Mouse (Mus musculus): ENCODE data around the gene Psmg4. TPM values are rescaled to one million over a fixed set of nuclear protein-coding genes. Genes with fewer than 3 reads are reported as not detected.

Psmg4 gene
- polyA plus RNA-seq, 1 experiment, result 176 TPM

DNA sequence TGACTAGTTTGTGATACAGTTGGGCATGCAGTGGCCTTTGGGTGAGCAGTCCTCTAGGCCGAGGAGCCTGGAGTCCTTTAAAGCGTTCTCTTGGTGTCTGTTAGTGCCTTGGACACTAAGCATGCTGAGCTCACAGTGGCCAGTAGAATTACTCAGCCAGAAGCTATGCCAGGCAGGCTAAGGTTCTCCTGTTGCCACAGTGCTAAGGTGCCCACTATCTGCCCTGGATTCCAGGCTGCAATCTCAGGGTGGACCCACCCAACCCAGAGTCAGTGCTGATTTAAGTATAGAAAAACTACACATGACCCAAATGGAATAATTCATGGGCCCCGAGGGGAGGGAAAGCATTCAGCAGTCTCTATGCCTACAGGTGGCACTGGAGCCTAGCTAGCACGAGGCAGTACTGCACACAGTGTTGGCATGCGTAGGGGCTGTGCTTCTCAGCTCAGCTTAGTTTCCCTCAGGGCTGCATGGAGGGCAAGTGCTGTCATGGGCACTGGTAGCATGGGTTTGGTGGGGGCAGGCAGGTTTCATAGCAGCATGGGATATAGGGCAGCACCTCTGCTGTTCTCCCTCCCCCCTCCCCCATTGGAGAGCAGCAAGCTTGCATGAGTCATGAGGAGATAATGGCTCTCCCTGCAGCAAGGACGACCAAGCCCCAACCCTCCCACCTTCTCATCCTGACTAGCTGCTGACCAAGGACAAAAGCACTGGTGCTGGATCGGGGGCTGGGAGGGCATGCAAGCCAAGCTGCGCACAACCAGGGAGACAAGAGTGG, 29.8 kb downstream of the Psmg4 start:
- Histone ChIP-seq H3K4me2 (ENCODE audit: low read depth) (no peak overlapping the region), H3K79me2 (ENCODE audit: control insufficient read depth, insufficient read depth) (no peaks in the 10 kb centered on the region), H3ac (ENCODE audit: control insufficient read depth, insufficient read length) (no peak overlapping the region), H3K4me3 (no peak overlapping the region), H3K27me3 (ENCODE audit: control insufficient read depth, insufficient read depth, insufficient read length) (no peaks in the 10 kb centered on the region), H3K36me3 (ENCODE audit: control insufficient read depth, insufficient read depth) (no peaks in the 10 kb centered on the region)
- TF ChIP-seq MYOG (IDR thresholded peaks at IDR 0.05; ENCODE audit: control insufficient read depth in 1 of 3, insufficient read depth in 1 of 3, insufficient read length in 2 of 3, low read depth in 2 of 3) (no peak), POLR2AphosphoS2 (IDR thresholded peaks at IDR 0.05; ENCODE audit: insufficient read length, low read depth) (no peak), SRF (IDR thresholded peaks at IDR 0.05; ENCODE audit: control insufficient read depth, insufficient read length, low read depth) (no peak)

DNA sequence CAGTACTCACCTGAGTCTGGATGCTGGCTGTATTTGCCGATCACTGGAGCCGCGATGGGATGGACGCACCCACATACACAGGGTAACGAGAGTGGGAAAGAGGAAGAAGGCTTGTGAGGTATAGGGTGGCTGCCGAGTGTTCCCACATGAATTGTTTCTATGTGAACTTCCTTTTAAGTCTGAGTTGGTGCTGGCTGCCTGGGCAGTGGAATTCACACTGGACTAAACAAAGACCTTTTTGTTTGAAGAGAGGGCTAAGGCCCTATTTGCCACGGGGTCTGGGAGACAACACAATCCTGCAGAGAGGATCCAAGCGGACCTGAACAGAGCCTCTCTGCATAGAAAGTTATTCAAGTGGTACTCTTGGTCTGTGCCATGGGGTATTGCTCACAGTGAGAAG, 30.6 kb downstream of the Psmg4 start:
- Histone ChIP-seq H3K4me3 (no peak overlapping the region), H3K27me3 (ENCODE audit: control insufficient read depth, insufficient read depth, insufficient read length) (no peaks in the 10 kb centered on the region), H3ac (ENCODE audit: control insufficient read depth, insufficient read length) (no peak overlapping the region), H3K79me2 (ENCODE audit: control insufficient read depth, insufficient read depth) (no peaks in the 10 kb centered on the region), H3K4me2 (ENCODE audit: low read depth) (no peak overlapping the region), H3K36me3 (ENCODE audit: control insufficient read depth, insufficient read depth) (no peaks in the 10 kb centered on the region)
- no peak for TF ChIP-seq MAX (IDR thresholded peaks at IDR 0.05; ENCODE audit: low read depth)
- TF ChIP-seq MYOG (IDR thresholded peaks at IDR 0.05; ENCODE audit: control insufficient read depth in 1 of 3, insufficient read depth in 1 of 3, insufficient read length in 2 of 3, low read depth in 2 of 3), result no peak
- TF ChIP-seq POLR2A (IDR thresholded peaks at IDR 0.05; ENCODE audit: insufficient read length, low read depth), result no peak
- no peak for TF ChIP-seq POLR2AphosphoS2 (IDR thresholded peaks at IDR 0.05; ENCODE audit: insufficient read length, low read depth)
- TF ChIP-seq USF1 (IDR thresholded peaks at IDR 0.05; ENCODE audit: low read depth), result no peak
- no peak for TF ChIP-seq MYOD1 (IDR thresholded peaks at IDR 0.05; ENCODE audit: control insufficient read depth in 1 of 3, insufficient read length in 2 of 3, low read depth in 2 of 3)
- no peak for TF ChIP-seq E2F4 (IDR thresholded peaks at IDR 0.05; ENCODE audit: insufficient read depth)

DNA sequence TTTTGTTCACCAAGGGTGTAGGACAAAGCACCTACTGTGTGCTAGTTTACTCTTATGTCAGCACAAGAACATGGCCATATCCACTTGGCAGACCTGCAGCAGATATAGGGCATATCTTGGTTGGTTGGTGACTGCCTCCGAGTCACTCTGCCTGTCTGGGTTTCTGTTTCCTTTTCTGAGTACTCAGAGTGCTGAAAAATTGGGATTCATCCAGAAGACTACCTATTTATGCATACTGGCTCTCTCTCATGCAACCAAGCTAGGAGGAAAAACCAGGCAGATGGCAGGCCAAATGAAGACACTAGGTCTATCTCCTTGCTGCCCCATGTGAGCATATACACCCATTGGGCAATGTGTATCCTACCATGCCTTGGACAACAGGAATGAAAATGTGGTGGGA, 32.9 kb downstream of the Psmg4 start:
- H3K27me3 ChIP-seq (ENCODE audit: control insufficient read depth, insufficient read depth, insufficient read length), result no peaks in the 10 kb centered on the region
- no peak overlapping the region for H3ac ChIP-seq (ENCODE audit: control insufficient read depth, insufficient read length)
- H3K36me3 ChIP-seq (ENCODE audit: control insufficient read depth, insufficient read depth), result no peaks in the 10 kb centered on the region
- H3K4me3 ChIP-seq, result no peak overlapping the region
- no peak overlapping the region for H3K4me2 ChIP-seq (ENCODE audit: low read depth)
- TF ChIP-seq MYOD1 (IDR thresholded peaks at IDR 0.05; ENCODE audit: control insufficient read depth in 1 of 3, insufficient read length in 2 of 3, low read depth in 2 of 3) (no peak), POLR2A (IDR thresholded peaks at IDR 0.05; ENCODE audit: insufficient read length, low read depth) (no peak), POLR2AphosphoS2 (IDR thresholded peaks at IDR 0.05; ENCODE audit: insufficient read length, low read depth) (no peak), REST (IDR thresholded peaks at IDR 0.05; ENCODE audit: insufficient read depth, insufficient read length) (no peak), USF1 (IDR thresholded peaks at IDR 0.05; ENCODE audit: low read depth) (no peak), TCF3 (IDR thresholded peaks at IDR 0.05; ENCODE audit: insufficient read length, low read depth) (no peak), MAX (IDR thresholded peaks at IDR 0.05; ENCODE audit: low read depth) (no peak), MYOG (IDR thresholded peaks at IDR 0.05; ENCODE audit: control insufficient read depth in 1 of 3, insufficient read depth in 1 of 3, insufficient read length in 2 of 3, low read depth in 2 of 3) (no peak), TCF12 (IDR thresholded peaks at IDR 0.05; ENCODE audit: insufficient read depth, poor library complexity, severe bottlenecking) (no peak), CEBPB (IDR thresholded peaks at IDR 0.05; ENCODE audit: insufficient read depth, poor library complexity, severe bottlenecking) (no peak), E2F4 (IDR thresholded peaks at IDR 0.05; ENCODE audit: insufficient read depth) (no peak), SRF (IDR thresholded peaks at IDR 0.05; ENCODE audit: control insufficient read depth, insufficient read length, low read depth) (no peak)
- H3K79me2 ChIP-seq (ENCODE audit: control insufficient read depth, insufficient read depth), result no peaks in the 10 kb centered on the region

DNA sequence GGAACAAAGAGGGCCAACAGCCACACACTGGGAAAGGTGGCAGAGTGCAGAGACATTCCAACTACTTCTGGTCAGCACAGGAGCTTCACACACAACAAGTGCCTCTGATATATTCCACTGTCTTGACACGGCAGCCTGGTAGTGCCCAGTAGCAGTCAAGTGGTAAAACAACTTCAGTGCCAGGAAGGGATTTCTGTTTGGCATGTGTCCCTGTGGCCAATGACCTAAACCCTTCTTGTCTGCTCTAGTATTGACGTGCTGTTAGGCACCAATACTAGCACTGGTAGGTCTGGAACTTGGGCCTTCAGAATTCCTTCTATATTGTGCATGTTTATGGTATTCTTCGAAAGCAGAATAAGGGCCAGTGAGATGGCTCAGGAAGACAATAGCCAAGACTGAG, 42.5 kb downstream of the Psmg4 start:
- H3K4me3 ChIP-seq, result no peak overlapping the region

More for the DNA sequence above, 42.5 kb downstream of the Psmg4 start:
- no peaks in the 10 kb centered on the region for H3K36me3 ChIP-seq (ENCODE audit: control insufficient read depth, insufficient read depth)
- no peak overlapping the region for H3K4me2 ChIP-seq (ENCODE audit: low read depth)
- TF ChIP-seq POLR2AphosphoS2 (IDR thresholded peaks at IDR 0.05; ENCODE audit: insufficient read length, low read depth) (no peak), MYOG (IDR thresholded peaks at IDR 0.05; ENCODE audit: control insufficient read depth in 1 of 3, insufficient read depth in 1 of 3, insufficient read length in 2 of 3, low read depth in 2 of 3) (no peak), CEBPB (IDR thresholded peaks at IDR 0.05; ENCODE audit: insufficient read depth, poor library complexity, severe bottlenecking) (no peak), POLR2A (IDR thresholded peaks at IDR 0.05; ENCODE audit: insufficient read length, low read depth) (no peak), REST (IDR thresholded peaks at IDR 0.05; ENCODE audit: insufficient read depth, insufficient read length) (no peak), E2F4 (IDR thresholded peaks at IDR 0.05; ENCODE audit: insufficient read depth) (no peak), TCF3 (IDR thresholded peaks at IDR 0.05; ENCODE audit: insufficient read length, low read depth) (no peak), MYOD1 (IDR thresholded peaks at IDR 0.05; ENCODE audit: control insufficient read depth in 1 of 3, insufficient read length in 2 of 3, low read depth in 2 of 3) (no peak), TCF12 (IDR thresholded peaks at IDR 0.05; ENCODE audit: insufficient read depth, poor library complexity, severe bottlenecking) (no peak), SRF (IDR thresholded peaks at IDR 0.05; ENCODE audit: control insufficient read depth, insufficient read length, low read depth) (no peak), USF1 (IDR thresholded peaks at IDR 0.05; ENCODE audit: low read depth) (no peak), MAX (IDR thresholded peaks at IDR 0.05; ENCODE audit: low read depth) (no peak)
- no peak overlapping the region for H3ac ChIP-seq (ENCODE audit: control insufficient read depth, insufficient read length)
- H3K27me3 ChIP-seq (ENCODE audit: control insufficient read depth, insufficient read depth, insufficient read length), result no peaks in the 10 kb centered on the region
- H3K79me2 ChIP-seq (ENCODE audit: control insufficient read depth, insufficient read depth), result no peaks in the 10 kb centered on the region

Data from myocyte (in vitro differentiated cells).